Mouse (Mus musculus) embryonic facial prominence, embryonic 15.5 days (tissue): Measurements from ENCODE around the gene A730061H03Rik. TPM values are rescaled to one million over a fixed set of nuclear protein-coding genes. Genes with fewer than 3 reads are reported as not detected.

ENCODE experiments used
- ATAC-seq: fragments of 200-750 bp; cut with Nextera tagmentation; 2 replicates; pipeline ENCODE4 v1.8.0; 2017; ENCODE audit warnings: low read depth, moderate TSS enrichment; ENCODE audit not compliant: insufficient number of reproducible peaks, low FRiP score, low TSS enrichment
- H3K27ac ChIP-seq: fragments of 300-500 bp; sonication (generic); replicated peaks from 2 replicates; pipeline ENCODE4 v1.5.1; 2015; ENCODE audit warnings: mild to moderate bottlenecking, inconsistent platforms
- H3K27me3 ChIP-seq: fragments of 300-500 bp; sonication (generic); 2 replicates; pipeline ENCODE4 v1.6.1; 2015; ENCODE audit warnings: inconsistent platforms
- H3K36me3 ChIP-seq: fragments of 300-500 bp; sonication (generic); 2 replicates; pipeline ENCODE4 v1.6.1; 2015; ENCODE audit warnings: mild to moderate bottlenecking, inconsistent platforms
- H3K4me1 ChIP-seq: fragments of 300-500 bp; sonication (generic); 2 replicates; pipeline ENCODE4 v1.6.1; 2015; ENCODE audit warnings: inconsistent platforms
- H3K4me2 ChIP-seq: fragments of 300-500 bp; sonication (generic); replicated peaks from 2 replicates; pipeline ENCODE4 v1.6.1; 2015; ENCODE audit warnings: mild to moderate bottlenecking, inconsistent platforms
- H3K4me3 ChIP-seq: fragments of 300-500 bp; sonication (generic); replicated peaks from 2 replicates; pipeline ENCODE4 v1.5.1; 2015; ENCODE audit warnings: mild to moderate bottlenecking, inconsistent platforms
- H3K9ac ChIP-seq: fragments of 300-500 bp; sonication (generic); 2 replicates; pipeline ENCODE4 v1.6.1; 2015; ENCODE audit warnings: inconsistent platforms
- H3K9me3 ChIP-seq: fragments of 300-500 bp; sonication (generic); replicated peaks from 2 replicates; pipeline ENCODE4 v1.6.1; 2016; ENCODE audit warnings: inconsistent platforms
- WGBS: fragments of 180-500 bp; shearing (Covaris S2); methylation state at CpG from one replicate; pipeline ENCODE4 v1.1.7; 2015; 5-methylcytosine and 5-hydroxymethylcytosine counted together
- polyA plus RNA-seq: library from polyadenylated mRNA; unstranded; fragments of >200 nt; fragmentation: Nextera tagmentation; extraction: Ambion mirVana; gene quantifications from 2 replicates; pipeline ENCODE4 v1.2.1, GENCODE M21; 2015

A730061H03Rik gene
- polyA plus RNA-seq, 1 experiment from 2014 or later, result 3.0 TPM

GRCm38 (mm10) chr14:55542268-55542667 lies 17.9 kb downstream of the A730061H03Rik start:
- H3K27me3 ChIP-seq, result no peaks in the 10 kb centered on the region
- WGBS, result 97% methylated on average over 12 of the region's 12 CpGs
- ATAC-seq, result no peak
- H3K4me1 ChIP-seq, result peaks cover 22% of the 10 kb centered on the region
- peaks cover 33% of the 10 kb centered on the region for H3K36me3 ChIP-seq
- H3K9ac ChIP-seq, result no peak overlapping the region
- H3K9me3 ChIP-seq, result no peaks in the 10 kb centered on the region
- no peak overlapping the region for H3K4me2 ChIP-seq
- no peak overlapping the region for H3K4me3 ChIP-seq
- no peak overlapping the region for H3K27ac ChIP-seq

- whole genome bisulfite sequencing, result 4% methylated on average over 10 of the region's 10 CpGs
- no peaks in the 10 kb centered on the region for H3K9me3 ChIP-seq
- peak; percentile 22 for ATAC-seq
These were observed 19.4 kb downstream of the A730061H03Rik start for GRCm38 (mm10) chr14:55540787-55541321.

GRCm38 (mm10) chr14:55540067-55540786 lies 20.0 kb downstream of the A730061H03Rik start, which contains the start of gene Pck2:
TSS of gene Pck2 (plus strand) at chr14:55540266.
- H3K9ac ChIP-seq, result peak within 1 kb of the TSS; percentile 69
- under 1% methylated on average over 32 of the region's 32 CpGs for WGBS
- peaks cover 19% of the 10 kb centered on the region for H3K36me3 ChIP-seq
- peak within 1 kb of the TSS; percentile 82 for H3K4me2 ChIP-seq
- H3K4me1 ChIP-seq, result peaks cover 22% of the 10 kb centered on the region
- H3K27ac ChIP-seq, result peak within 1 kb of the TSS; percentile 90
- H3K9me3 ChIP-seq, result no peaks in the 10 kb centered on the region
- ATAC-seq, result peak; percentile 90
- peak within 1 kb of the TSS; percentile 59 for H3K4me3 ChIP-seq
- no peaks in the 10 kb centered on the region for H3K27me3 ChIP-seq

More at GRCm38 (mm10) chr14:55540787-55541321, 19.4 kb downstream of the A730061H03Rik start:
- H3K4me1 ChIP-seq, result peaks cover 22% of the 10 kb centered on the region
- H3K27me3 ChIP-seq, result no peaks in the 10 kb centered on the region
- peak overlapping the region; percentile 90 for H3K27ac ChIP-seq
- peak overlapping the region; percentile 82 for H3K4me2 ChIP-seq
- H3K36me3 ChIP-seq, result peaks cover 24% of the 10 kb centered on the region
- H3K9ac ChIP-seq, result peak overlapping the region; percentile 69
- peak overlapping the region; percentile 59 for H3K4me3 ChIP-seq

DNA sequence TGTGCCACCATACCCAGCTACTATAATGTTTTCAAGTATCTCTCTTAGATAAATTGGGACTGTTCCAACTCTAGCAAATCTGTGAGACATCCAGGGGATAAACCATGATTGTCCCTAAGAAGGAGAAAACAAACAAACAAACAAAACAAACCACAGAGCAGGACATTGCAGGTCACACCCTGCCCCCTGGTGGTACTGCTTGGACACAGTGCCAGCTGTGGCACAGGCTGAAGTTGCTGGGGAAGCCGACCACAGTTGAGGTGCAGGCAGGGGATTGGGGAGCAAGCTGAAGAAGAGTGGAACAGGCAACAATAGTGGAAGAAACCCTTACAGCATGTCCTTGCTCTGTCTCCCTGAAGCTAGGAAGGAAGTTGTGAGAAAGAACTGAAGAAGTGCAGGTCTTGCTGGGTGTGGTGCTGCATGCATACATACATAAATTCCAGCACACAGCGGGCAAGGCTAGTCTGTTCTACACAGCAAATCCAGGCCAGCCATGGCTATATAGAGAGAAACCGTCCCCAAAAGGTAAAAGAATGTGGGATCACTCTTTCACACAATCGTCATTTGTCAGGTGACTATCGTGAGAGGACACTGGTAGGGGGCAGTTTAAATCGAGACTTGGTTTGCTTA lies 24.0 kb downstream of the A730061H03Rik start:
- ATAC-seq, result no peak
- Histone ChIP-seq H3K4me1 (peaks cover 12% of the 10 kb centered on the region), H3K9ac (no peak overlapping the region), H3K4me2 (no peak overlapping the region), H3K36me3 (no peaks in the 10 kb centered on the region), H3K4me3 (no peak overlapping the region), H3K9me3 (no peaks in the 10 kb centered on the region), H3K27me3 (no peaks in the 10 kb centered on the region), H3K27ac (no peak overlapping the region)
- 50% methylated on average over 6 of the region's 6 CpGs for WGBS

- Histone ChIP-seq H3K9ac (no peak overlapping the region), H3K4me3 (no peak overlapping the region), H3K36me3 (no peaks in the 10 kb centered on the region), H3K9me3 (no peaks in the 10 kb centered on the region), H3K4me2 (no peak overlapping the region), H3K4me1 (no peaks in the 10 kb centered on the region), H3K27me3 (peaks cover 21% of the 10 kb centered on the region), H3K27ac (no peak overlapping the region)
- 16% methylated on average over 3 of the region's 3 CpGs for WGBS
- ATAC-seq, result no peak
These were observed 32.3 kb downstream of the A730061H03Rik start for GRCm38 (mm10) chr14:55527940-55528339.

GRCm38 (mm10) chr14:55526674-55527073 lies 33.5 kb downstream of the A730061H03Rik start:
- H3K27me3 ChIP-seq, result peaks cover 34% of the 10 kb centered on the region
- H3K4me1 ChIP-seq, result no peaks in the 10 kb centered on the region
- no peaks in the 10 kb centered on the region for H3K9me3 ChIP-seq
- WGBS, result 76% methylated on average over 2 of the region's 2 CpGs
- no peak for ATAC-seq
- no peak overlapping the region for H3K4me2 ChIP-seq
- H3K9ac ChIP-seq, result no peak overlapping the region
- H3K27ac ChIP-seq, result no peak overlapping the region
- no peaks in the 10 kb centered on the region for H3K36me3 ChIP-seq
- no peak overlapping the region for H3K4me3 ChIP-seq

- Histone ChIP-seq H3K4me1 (peaks cover 10% of the 10 kb centered on the region), H3K4me2 (no peak within 1 kb of the TSS), H3K4me3 (no peak within 1 kb of the TSS), H3K36me3 (no peaks in the 10 kb centered on the region), H3K9ac (no peak within 1 kb of the TSS), H3K27me3 (peaks cover 42% of the 10 kb centered on the region), H3K27ac (no peak within 1 kb of the TSS), H3K9me3 (no peaks in the 10 kb centered on the region)
- ATAC-seq, result no peak
- WGBS, result 31% methylated on average over 8 of the region's 8 CpGs
These were observed 35.4 kb downstream of the A730061H03Rik start, which contains the start of gene Nrl for GRCm38 (mm10) chr14:55524785-55525184. TSS of gene Nrl (minus strand) at chr14:55524981.

GRCm38 (mm10) chr14:55524062-55524461 lies 36.1 kb downstream of the A730061H03Rik start:
- Histone ChIP-seq H3K4me3 (no peak overlapping the region), H3K27me3 (peaks cover 40% of the 10 kb centered on the region), H3K4me1 (peaks cover 10% of the 10 kb centered on the region), H3K9ac (no peak overlapping the region), H3K36me3 (no peaks in the 10 kb centered on the region), H3K27ac (no peak overlapping the region), H3K9me3 (no peaks in the 10 kb centered on the region), H3K4me2 (no peak overlapping the region)
- 55% methylated on average over 4 of the region's 4 CpGs for WGBS
- ATAC-seq, result no peak

DNA sequence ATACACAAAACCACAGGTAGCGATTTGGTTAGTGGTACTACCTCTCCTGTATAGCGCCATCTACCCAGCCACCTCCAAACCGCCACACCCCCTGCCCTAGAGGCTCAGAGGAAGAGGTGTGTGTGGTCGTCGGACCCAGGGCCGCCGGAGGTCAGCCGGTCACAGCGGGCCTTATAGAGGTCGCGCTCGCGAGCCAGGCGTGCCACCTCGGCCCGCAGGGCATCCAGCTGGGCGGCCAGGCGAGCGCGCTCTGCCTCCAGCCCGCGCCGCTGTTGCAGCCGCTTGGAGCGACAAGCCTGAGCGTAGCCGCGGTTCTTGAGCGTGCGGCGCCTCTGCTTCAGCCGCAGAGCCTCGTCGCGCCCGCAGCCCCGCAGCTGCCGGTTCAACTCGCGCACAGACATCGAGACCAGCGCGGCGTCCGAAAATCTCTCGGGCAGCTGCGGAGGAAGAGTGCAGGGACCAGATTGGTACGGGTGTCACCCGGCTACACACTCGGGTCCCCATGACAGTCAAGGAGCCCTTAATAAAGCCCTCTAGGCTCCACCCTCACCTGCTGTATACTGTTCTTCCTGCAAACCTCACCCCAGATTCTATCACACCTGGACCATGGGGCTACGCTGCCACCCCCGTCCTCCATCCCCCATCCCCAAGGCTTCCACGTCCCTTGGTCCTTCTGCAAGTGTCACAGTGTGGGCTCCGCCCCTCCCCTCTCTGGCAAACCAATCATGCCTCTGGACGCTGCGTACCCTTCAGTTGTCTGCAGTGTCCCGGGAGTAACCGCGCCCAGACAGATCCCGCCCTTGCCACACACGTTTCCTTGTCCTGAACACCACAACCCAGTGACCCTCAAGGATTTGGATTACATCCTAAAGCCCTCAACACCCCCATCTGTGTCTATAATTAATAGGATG lies 39.5 kb downstream of the A730061H03Rik start:
- no peaks in the 10 kb centered on the region for H3K36me3 ChIP-seq
- peak overlapping the region; percentile 92 for H3K4me2 ChIP-seq
- H3K9ac ChIP-seq, result peak overlapping the region; percentile 23
- ATAC-seq, result peak; percentile 41; the same call in 1 of the 2 replicates
- peaks cover 47% of the 10 kb centered on the region for H3K27me3 ChIP-seq
- peak overlapping the region; percentile 47 for H3K4me3 ChIP-seq
- WGBS, result under 1% methylated on average over 61 of the region's 61 CpGs
- no peaks in the 10 kb centered on the region for H3K9me3 ChIP-seq
- peaks cover 10% of the 10 kb centered on the region for H3K4me1 ChIP-seq
- H3K27ac ChIP-seq, result no peak overlapping the region

DNA sequence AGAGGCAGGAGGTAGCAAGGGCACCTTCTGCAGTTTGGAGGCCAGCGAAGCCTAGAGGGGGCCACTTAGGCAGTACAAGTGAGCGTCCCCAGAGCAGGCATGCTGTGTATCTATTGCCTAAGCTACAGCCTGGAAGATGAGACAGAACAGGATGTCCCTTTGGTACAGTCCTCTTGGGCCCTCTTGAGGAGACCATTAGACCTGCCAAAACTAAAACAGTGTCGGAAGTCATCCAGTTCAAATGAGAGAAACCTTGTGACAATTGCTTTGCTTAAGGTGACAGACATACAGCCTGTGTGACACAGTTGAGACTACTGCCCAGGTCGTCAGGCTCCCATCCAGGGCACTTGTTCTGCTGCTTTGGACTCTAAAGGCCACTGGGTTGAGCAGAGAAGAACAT lies 40.6 kb downstream of the A730061H03Rik start:
- peaks cover 47% of the 10 kb centered on the region for H3K27me3 ChIP-seq
- no peak for ATAC-seq

More for the DNA sequence above, 40.6 kb downstream of the A730061H03Rik start:
- 72% methylated on average over 4 of the region's 4 CpGs for WGBS
- H3K4me2 ChIP-seq, result no peak overlapping the region
- no peak overlapping the region for H3K9ac ChIP-seq
- H3K4me3 ChIP-seq, result no peak overlapping the region
- no peaks in the 10 kb centered on the region for H3K36me3 ChIP-seq
- no peak overlapping the region for H3K27ac ChIP-seq
- H3K4me1 ChIP-seq, result peaks cover 10% of the 10 kb centered on the region
- H3K9me3 ChIP-seq, result no peaks in the 10 kb centered on the region
